Mouse (Mus musculus) neutrophil, adult 59 days (primary cell): ENCODE data around the gene Rhox3h. TPM values are rescaled to one million over a fixed set of nuclear protein-coding genes. Genes with fewer than 3 reads are reported as not detected.

Experiments used
- total RNA-seq, 2 experiments: library from RNA; stranded (reverse); gene quantifications; 1 replicate in 1 of 2; 2 replicates in 1 of 2; pipeline ENCODE4 v1.2.4; 2023

Rhox3h gene
- not detected for total RNA-seq

GRCm38 (mm10) chrX:37668664-37669063, at the start of gene Rhox3h:
Gene Rhox3h (minus strand): TSS chrX:37668764.

GRCm38 (mm10) chrX:37673177-37673576, 4.6 kb upstream of the Rhox3h start, which contains the start of gene Rhox2h:
Gene Rhox2h (minus strand): TSS chrX:37673277.

GRCm38 (mm10) chrX:37651227-37651626, 17.3 kb downstream of the Rhox3h start, which contains the start of gene Rhox4g:
Gene Rhox4g (minus strand): TSS chrX:37651327.

GRCm38 (mm10) chrX:37643370-37643769, 25.2 kb downstream of the Rhox3h start, which contains the start of gene Rhox2g:
Gene Rhox2g (minus strand): TSS chrX:37643470.

GRCm38 (mm10) chrX:37628512-37628911, 40.1 kb downstream of the Rhox3h start, which contains the start of gene Rhox3g:
Gene Rhox3g (minus strand): TSS chrX:37628612.

Other genes with a start within 250 kb of the Rhox3h start
- gene Rhox4b, start 236.3 kb downstream of the Rhox3h start, total RNA-seq = not detected
- not detected for gene Rhox2c, start 215.1 kb downstream of the Rhox3h start, total RNA-seq
- not detected for gene Rhox3c, start 210.2 kb downstream of the Rhox3h start, total RNA-seq
- not detected for gene Rhox4c, start 188.4 kb downstream of the Rhox3h start, total RNA-seq
- not detected for gene Rhox2d, start 175.3 kb downstream of the Rhox3h start, total RNA-seq
- gene Rhox4d, start 154.4 kb downstream of the Rhox3h start, total RNA-seq = not detected
- not detected for gene Rhox2e, start 138.3 kb downstream of the Rhox3h start, total RNA-seq
- gene Rhox3e, start 126.7 kb downstream of the Rhox3h start, total RNA-seq = not detected
- not detected for gene Rhox4e, start 111.4 kb downstream of the Rhox3h start, total RNA-seq
- not detected for gene Rhox2f, start 97.4 kb downstream of the Rhox3h start, total RNA-seq
- gene Rhox3f, start 87.8 kb downstream of the Rhox3h start, total RNA-seq = not detected
- not detected for gene Rhox4f, start 61.1 kb downstream of the Rhox3h start, total RNA-seq
- gene Rhox3g, start 40.2 kb downstream of the Rhox3h start, total RNA-seq = not detected
- not detected for gene Rhox2g, start 25.3 kb downstream of the Rhox3h start, total RNA-seq
- not detected for gene Rhox4g, start 17.4 kb downstream of the Rhox3h start, total RNA-seq
- gene Rhox2h, start 4.5 kb upstream of the Rhox3h start, total RNA-seq = not detected
- gene Rhox5, start 136.1 kb upstream of the Rhox3h start, total RNA-seq = not detected
- gene Rhox6, start 158.1 kb upstream of the Rhox3h start, total RNA-seq = not detected
- gene Rhox7a, start 162.9 kb upstream of the Rhox3h start, total RNA-seq = not detected
- gene Rhox8, start 210.2 kb upstream of the Rhox3h start, total RNA-seq = not detected
- not detected for gene Rhox7b, start 228.5 kb upstream of the Rhox3h start, total RNA-seq
- gene Rhox9, start 233.0 kb upstream of the Rhox3h start, total RNA-seq = not detected